Mouse (Mus musculus) small intestine, adult 2 months (tissue): ENCODE results near the gene Foxn3. TPM values are rescaled to one million over a fixed set of nuclear protein-coding genes. Genes with fewer than 3 reads are reported as not detected.

Experiments
- H3K27ac ChIP-seq: fragments of 200-500 bp; 2 replicates; pipeline ENCODE4 v1.5.1; 2012; ENCODE audit warnings: low read depth, low read length, control low read depth, inconsistent platforms; ENCODE audit not compliant: insufficient read depth
- H3K27me3 ChIP-seq: fragments of 200-500 bp; 2 replicates; pipeline ENCODE4 v1.6.1; 2012; ENCODE audit warnings: mild to moderate bottlenecking, moderate library complexity, low read length, inconsistent platforms; ENCODE audit not compliant: control insufficient read depth, insufficient read depth
- H3K36me3 ChIP-seq: fragments of 200-500 bp; 2 replicates; pipeline ENCODE4 v1.6.1; 2012; ENCODE audit warnings: mild to moderate bottlenecking, low read length, control low read depth, inconsistent platforms; ENCODE audit not compliant: control insufficient read depth, insufficient read depth
- H3K4me1 ChIP-seq: fragments of 200-500 bp; 2 replicates; pipeline ENCODE4 v1.6.1; 2012; ENCODE audit warnings: low read length, inconsistent platforms, mixed read lengths; ENCODE audit not compliant: control insufficient read depth, insufficient read depth, insufficient read length
- H3K4me3 ChIP-seq: fragments of 200-500 bp; 2 replicates; pipeline ENCODE4 v1.5.1; 2012; ENCODE audit warnings: low read depth, mild to moderate bottlenecking, control low read depth, inconsistent platforms, low read length, moderate library complexity
- CTCF ChIP-seq: fragments of 200-500 bp; IDR thresholded peaks from 2 replicates; pipeline ENCODE4 v1.5.1; 2012; ENCODE audit warnings: low read depth, mild to moderate bottlenecking, control low read depth, inconsistent platforms, low read length, moderate library complexity, mixed read lengths; ENCODE audit not compliant: insufficient replicate concordance, insufficient read length; ENCODE audit errors: extremely low read depth
- POLR2A ChIP-seq: fragments of 200-500 bp; IDR thresholded peaks from 2 replicates; pipeline ENCODE4 v1.6.1; 2012; ENCODE audit warnings: low read depth, mild to moderate bottlenecking, control low read depth, inconsistent platforms, low read length, moderate library complexity
- WGBS: fragments of 180-500 bp; shearing (Covaris S2); methylation state at CpG from one replicate; pipeline ENCODE4 v1.1.7; 2018; 5-methylcytosine and 5-hydroxymethylcytosine counted together
- polyA plus RNA-seq: library from polyadenylated mRNA; depleted of rRNA; stranded (reverse); fragments of >200 nt; gene quantifications from 2 replicates; pipeline ENCODE4 v1.2.3, GENCODE M21; 2012

Gene Foxn3
- polyA plus RNA-seq, 1 experiment, result 17.5 TPM

- no peak for TF ChIP-seq POLR2A
- no peak for TF ChIP-seq CTCF
- H3K4me1 ChIP-seq, result no peaks in the 10 kb centered on the region
- H3K27ac ChIP-seq, result no peak overlapping the region
- 74% methylated on average over 8 of the region's 8 CpGs for WGBS
- no peaks in the 10 kb centered on the region for H3K27me3 ChIP-seq
- no peak overlapping the region for H3K4me3 ChIP-seq
- H3K36me3 ChIP-seq, result no peaks in the 10 kb centered on the region
These were observed 403.3 kb downstream of the Foxn3 start for GRCm38 (mm10) chr12:99160061-99160460.

- H3K4me1 ChIP-seq, result no peaks in the 10 kb centered on the region
- WGBS, result 93% methylated on average over 5 of the region's 5 CpGs
- H3K27ac ChIP-seq, result no peak overlapping the region
- no peaks in the 10 kb centered on the region for H3K36me3 ChIP-seq
- no peak overlapping the region for H3K4me3 ChIP-seq
- TF ChIP-seq POLR2A (no peak), CTCF (no peak)
- H3K27me3 ChIP-seq, result no peaks in the 10 kb centered on the region
These were observed 407.5 kb downstream of the Foxn3 start for GRCm38 (mm10) chr12:99155904-99156303.

- 82% methylated on average over 7 of the region's 7 CpGs for WGBS
- Histone ChIP-seq H3K4me3 (no peak overlapping the region), H3K36me3 (no peaks in the 10 kb centered on the region), H3K27me3 (no peaks in the 10 kb centered on the region), H3K27ac (no peak overlapping the region), H3K4me1 (no peaks in the 10 kb centered on the region)
- TF ChIP-seq CTCF (no peak), POLR2A (no peak)
These were observed 409.2 kb downstream of the Foxn3 start for GRCm38 (mm10) chr12:99154230-99154629.

- Histone ChIP-seq H3K4me1 (no peaks in the 10 kb centered on the region), H3K27me3 (no peaks in the 10 kb centered on the region), H3K27ac (no peak overlapping the region), H3K36me3 (no peaks in the 10 kb centered on the region), H3K4me3 (no peak overlapping the region)
- TF ChIP-seq CTCF (no peak), POLR2A (no peak)
- 59% methylated on average over 10 of the region's 10 CpGs for WGBS
These were observed 409.7 kb downstream of the Foxn3 start for GRCm38 (mm10) chr12:99153664-99154063.

GRCm38 (mm10) chr12:99150126-99150525 lies 413.3 kb downstream of the Foxn3 start:
- TF ChIP-seq CTCF, result peak; percentile 82; the same call in 1 of the 2 replicates
- TF ChIP-seq POLR2A, result no peak
- H3K27me3 ChIP-seq, result no peaks in the 10 kb centered on the region
- H3K4me1 ChIP-seq, result no peaks in the 10 kb centered on the region
- no peak overlapping the region for H3K27ac ChIP-seq
- no peaks in the 10 kb centered on the region for H3K36me3 ChIP-seq
- no peak overlapping the region for H3K4me3 ChIP-seq
- WGBS, result 29% methylated on average over 4 of the region's 4 CpGs

GRCm38 (mm10) chr12:99149193-99149592 lies 414.2 kb downstream of the Foxn3 start:
- Histone ChIP-seq H3K4me1 (no peaks in the 10 kb centered on the region), H3K27me3 (no peaks in the 10 kb centered on the region), H3K27ac (no peak overlapping the region), H3K4me3 (no peak overlapping the region), H3K36me3 (no peaks in the 10 kb centered on the region)
- TF ChIP-seq POLR2A, result no peak
- no peak for TF ChIP-seq CTCF
- 83% methylated on average over 6 of the region's 6 CpGs for WGBS
